Mouse (Mus musculus) WW6 (cell line): ENCODE measurements around the gene Manbal.

Source experiments
- DNase-seq: peaks from one replicate; pipeline ENCODE4 v3.0.0-alpha.2; 2013; ENCODE audit warnings: low read depth, low spot score

Gene Manbal

GRCm38 (mm10) chr2:157367184-157367893 lies at the start of gene Manbal:
Gene Manbal, plus strand, starts transcription at chr2:157367594.
- DNase-seq: peak; percentile 87

GRCm38 (mm10) chr2:157320135-157320534 lies 47.3 kb upstream of the Manbal start:
- no peak for DNase-seq

GRCm38 (mm10) chr2:157320886-157321285 lies 46.5 kb upstream of the Manbal start:
- DNase-seq: no peak

DNA sequence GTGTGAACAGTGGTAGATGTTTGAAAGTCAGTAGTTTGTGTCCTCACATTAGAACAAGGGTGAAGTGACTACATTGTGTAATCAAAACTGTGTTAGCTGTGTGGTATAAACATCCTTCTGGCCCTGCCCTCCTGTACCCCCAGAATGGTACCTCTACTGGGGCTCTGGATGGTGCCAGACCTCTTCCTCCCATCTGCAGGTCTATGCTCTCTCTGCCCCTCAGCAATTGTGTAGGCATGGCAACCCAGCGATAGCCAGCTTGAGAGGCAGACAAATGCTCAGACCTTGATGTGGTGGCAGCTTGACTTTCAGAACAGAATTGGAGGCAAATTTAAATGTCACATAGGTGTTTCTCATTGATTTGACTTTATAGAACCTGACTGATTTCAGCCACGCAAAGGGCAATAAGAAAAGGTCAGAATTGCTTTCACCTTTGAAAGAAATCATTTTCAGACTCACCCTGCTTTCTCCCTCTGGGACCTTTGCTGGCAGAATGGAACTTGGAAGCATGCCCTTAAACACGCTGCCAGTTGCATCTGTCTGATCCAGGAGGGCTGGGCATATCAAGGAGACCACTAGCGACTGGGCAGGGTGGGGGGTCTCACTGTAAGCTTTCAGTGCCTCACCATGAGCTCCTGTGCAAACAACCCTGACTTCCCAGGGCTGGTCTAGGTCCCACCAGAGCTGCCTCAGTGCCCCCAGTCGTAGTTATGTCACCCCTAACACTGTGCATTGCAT lies 45.2 kb upstream of the Manbal start:
- DNase-seq: no peak

- no peak for DNase-seq
These were observed 42.2 kb upstream of the Manbal start for GRCm38 (mm10) chr2:157325238-157325637.

DNA sequence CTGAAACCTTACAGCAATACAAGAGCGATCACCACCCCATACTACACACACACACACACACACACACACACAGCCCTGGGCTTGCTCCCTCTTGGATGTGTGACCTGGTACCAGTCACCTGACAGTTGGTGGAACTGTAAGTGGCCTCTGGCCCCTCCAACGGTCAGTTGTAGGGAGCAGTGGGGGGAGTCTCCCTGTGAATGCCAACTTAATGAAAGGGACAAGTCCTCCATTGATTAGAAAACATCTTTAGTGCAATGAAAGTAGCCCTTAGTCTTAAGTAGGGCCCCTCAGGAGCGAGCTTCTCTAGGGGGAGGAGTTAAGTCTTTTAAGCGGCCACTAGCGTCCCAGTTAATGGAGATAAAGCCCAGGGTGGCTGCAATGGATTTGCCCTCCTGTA lies 39.3 kb upstream of the Manbal start:
- DNase-seq: no peak

GRCm38 (mm10) chr2:157328570-157328969 lies 38.8 kb upstream of the Manbal start:
- peak; percentile 49 for DNase-seq

GRCm38 (mm10) chr2:157332059-157332458 lies 35.3 kb upstream of the Manbal start:
- no peak for DNase-seq

GRCm38 (mm10) chr2:157338663-157339062 lies 28.7 kb upstream of the Manbal start:
- peak; percentile 60 for DNase-seq

GRCm38 (mm10) chr2:157339532-157339931 lies 27.9 kb upstream of the Manbal start:
- DNase-seq: no peak

DNA sequence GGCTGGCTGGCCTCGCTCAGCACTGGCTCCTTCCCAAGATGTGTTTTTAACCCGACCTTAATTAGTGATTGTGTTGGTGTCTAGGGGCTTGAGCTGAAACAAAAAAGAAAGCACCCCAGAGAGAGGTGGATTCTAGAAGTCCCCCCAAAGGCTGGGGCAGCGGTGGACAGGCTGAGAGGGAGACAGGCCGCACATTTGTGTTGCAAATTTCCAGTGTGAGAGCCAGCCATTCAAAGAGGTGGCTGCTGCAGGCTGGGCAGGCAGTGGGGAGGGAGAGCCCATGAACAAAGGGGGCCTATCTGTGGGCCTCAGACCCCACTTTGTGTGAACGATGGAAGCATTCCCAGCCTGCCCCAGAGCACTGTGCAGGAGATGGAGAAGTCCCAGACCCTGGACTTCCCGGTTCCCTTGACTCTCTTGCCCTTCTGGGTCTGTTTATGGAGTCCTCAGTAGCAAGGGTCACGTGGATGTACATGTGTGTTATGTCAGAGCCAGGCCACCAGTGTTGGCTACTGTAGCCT lies 27.1 kb upstream of the Manbal start:
- DNase-seq: no peak

GRCm38 (mm10) chr2:157341554-157342270 lies 25.7 kb upstream of the Manbal start:
- DNase-seq: peak; percentile 56

DNA sequence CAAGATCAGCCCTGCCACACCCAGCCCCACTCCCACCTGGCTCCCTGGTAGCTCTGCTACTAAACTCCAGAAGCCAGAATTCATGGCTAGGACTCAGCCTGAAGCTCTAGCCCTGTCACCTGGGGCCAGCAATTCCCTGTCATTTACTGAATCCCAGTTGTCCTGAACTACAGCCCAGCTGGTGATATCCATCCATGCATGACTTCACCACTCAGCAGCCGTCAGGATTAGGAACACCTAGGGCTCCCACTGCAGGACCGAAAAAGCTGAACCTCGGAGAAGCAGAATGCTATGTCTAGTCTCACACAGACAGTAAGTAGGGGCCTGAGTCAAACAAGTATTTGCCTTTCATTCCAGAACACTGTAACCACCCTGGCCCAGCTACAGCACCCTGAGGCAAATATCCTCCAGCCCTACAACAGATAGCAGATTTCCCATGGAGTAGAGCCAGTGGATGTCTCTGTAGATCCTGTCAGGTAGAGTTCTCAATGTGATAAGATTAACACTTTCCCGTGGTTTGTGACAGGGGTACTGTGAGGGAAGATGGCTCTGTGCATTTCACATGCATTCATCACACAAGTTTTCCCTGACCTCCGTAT lies 25.0 kb upstream of the Manbal start:
- no peak for DNase-seq

DNA sequence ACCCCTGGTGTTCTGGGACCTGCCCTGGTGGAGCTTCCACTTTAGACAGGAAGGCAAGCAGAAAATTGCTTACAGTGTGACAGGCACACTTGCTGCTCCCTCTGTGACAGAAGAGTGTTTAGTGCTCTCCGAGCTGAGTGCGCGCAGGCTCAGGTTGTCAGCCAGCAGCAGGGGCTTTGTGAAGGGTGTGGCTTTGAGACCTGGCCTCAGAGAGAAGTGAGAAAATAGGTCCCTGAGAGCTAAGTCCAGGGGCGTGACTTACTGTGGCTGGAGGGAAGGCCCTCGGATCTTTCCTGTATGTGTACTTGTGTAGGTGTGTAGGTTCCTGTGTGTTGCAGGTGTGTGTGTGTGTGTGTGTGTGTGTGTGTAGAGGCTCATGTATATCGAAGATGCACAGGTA lies 24.1 kb upstream of the Manbal start:
- no peak for DNase-seq

DNA sequence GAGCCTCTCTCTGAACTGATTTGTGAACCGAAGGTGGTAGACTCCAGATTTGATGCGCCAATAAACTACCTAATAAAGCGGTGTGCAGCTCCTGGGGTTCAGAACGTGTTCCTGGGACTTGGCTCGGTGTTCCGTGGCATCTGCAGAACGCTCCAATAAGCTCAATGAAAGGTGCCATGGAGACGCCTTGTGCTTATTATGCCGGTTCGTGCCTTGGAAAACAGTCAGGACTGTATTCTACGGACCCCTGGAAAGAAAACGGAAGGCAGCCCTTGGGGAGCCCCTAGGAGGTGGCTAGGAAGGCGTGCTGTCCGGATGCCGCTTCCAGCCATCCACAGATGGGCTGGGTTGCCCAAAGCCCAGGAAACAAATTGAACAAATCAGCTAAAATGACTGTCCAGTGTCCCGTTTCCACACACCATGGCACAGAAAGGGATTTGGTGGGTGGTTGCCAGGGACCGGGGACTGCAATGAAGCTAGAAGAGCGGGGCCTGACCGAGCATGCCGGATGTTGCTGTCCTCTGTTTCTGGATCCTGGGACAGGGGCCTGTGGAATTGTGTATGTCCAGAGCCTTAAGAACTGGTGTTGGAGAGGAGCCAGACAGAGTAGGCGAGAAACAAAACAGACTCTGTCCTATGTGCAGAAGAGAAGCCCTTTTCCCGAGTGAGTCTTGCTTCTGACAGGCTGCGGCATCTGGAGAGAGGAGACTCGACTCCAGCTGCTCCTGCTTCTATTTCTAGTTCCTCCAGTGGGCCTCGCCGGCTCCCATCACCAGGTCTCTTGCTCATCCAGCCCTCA lies 19.8 kb upstream of the Manbal start, which contains the start of gene Ghrh:
Ghrh (minus strand) TSS at position 146 of the 799 bp plus-strand sequence.
- no peak for DNase-seq

GRCm38 (mm10) chr2:157349121-157349778 lies 18.1 kb upstream of the Manbal start:
- DNase-seq: no peak

- no peak for DNase-seq
These were observed 14.2 kb upstream of the Manbal start for GRCm38 (mm10) chr2:157353183-157353582.

DNA sequence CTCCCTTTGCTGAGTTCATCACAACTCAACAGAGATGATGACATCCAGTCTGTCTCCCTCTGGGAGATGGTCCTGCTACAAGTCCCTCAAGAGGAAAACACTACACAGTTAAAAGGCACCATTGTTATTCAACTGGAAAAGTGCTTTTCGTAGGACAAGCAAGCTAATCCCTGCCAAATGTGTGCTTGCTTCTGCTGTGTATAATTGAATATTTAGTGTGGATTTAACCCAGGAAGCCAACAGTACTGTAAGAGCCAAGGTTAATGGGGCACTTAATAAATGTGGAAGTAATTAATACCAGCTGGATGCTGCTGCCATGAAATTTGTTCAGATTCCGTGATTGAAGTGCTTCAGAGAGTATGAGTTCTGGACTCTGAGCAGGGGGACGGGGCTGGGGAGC lies 13.3 kb upstream of the Manbal start:
- no peak for DNase-seq

GRCm38 (mm10) chr2:157360028-157360427 lies 7.4 kb upstream of the Manbal start:
- DNase-seq: no peak

- DNase-seq: no peak
These were observed 4.4 kb upstream of the Manbal start for GRCm38 (mm10) chr2:157363031-157363430.
